Mouse (Mus musculus) testis, postnatal 10 days (tissue): Measurements from ENCODE around the gene Lypd9.
"Not testable (repeated sequence)": the region's sequence is repeated elsewhere in the genome, so short reads cannot be mapped to it uniquely, and the experiment has no call there.

Experiments used
- DNase-seq: peaks from one replicate; pipeline ENCODE4 v3.0.0; 2021; ENCODE audit warnings: low spot score

The Lypd9 gene

GRCm38 (mm10) chr11:58452759-58453158 lies at the start of gene Lypd9:
Lypd9 (minus strand) TSS chr11:58452923.
- no peak for DNase-seq

- not testable (repeated sequence) for DNase-seq
These were observed 49.7 kb upstream of the Lypd9 start, which contains the start of gene Olfr331 for GRCm38 (mm10) chr11:58502472-58502871. Olfr331 (minus strand) TSS chr11:58502572.

- DNase-seq: no peak
These were observed 46.6 kb upstream of the Lypd9 start for GRCm38 (mm10) chr11:58499290-58499689.

GRCm38 (mm10) chr11:58498761-58499160 lies 46.0 kb upstream of the Lypd9 start:
- no peak for DNase-seq

- DNase-seq: no peak
These were observed 39.7 kb upstream of the Lypd9 start, which contains the start of gene Olfr332 for GRCm38 (mm10) chr11:58492455-58492854. Olfr332 (minus strand) TSS chr11:58492555.

- DNase-seq: no peak
These were observed 9.4 kb upstream of the Lypd9 start, which contains the start of gene Olfr30 for GRCm38 (mm10) chr11:58462170-58462569. Olfr30 (minus strand) TSS chr11:58462270.

- no peak for DNase-seq
These were observed 869 bp upstream of the Lypd9 start for GRCm38 (mm10) chr11:58453592-58453991.

GRCm38 (mm10) chr11:58437866-58438265 lies 14.9 kb downstream of the Lypd9 start:
- no peak for DNase-seq

GRCm38 (mm10) chr11:58432259-58432658 lies 20.5 kb downstream of the Lypd9 start, which contains the start of gene Gm12253:
Gm12253 (plus strand) TSS chr11:58432559.
- DNase-seq: no peak

- no peak for DNase-seq
These were observed 31.9 kb downstream of the Lypd9 start, which contains the start of gene 1810065E05Rik for GRCm38 (mm10) chr11:58420815-58421214. 1810065E05Rik (plus strand) TSS chr11:58421111.

GRCm38 (mm10) chr11:58418336-58418735 lies 34.4 kb downstream of the Lypd9 start:
- DNase-seq: no peak

GRCm38 (mm10) chr11:58408066-58408465 lies 44.7 kb downstream of the Lypd9 start:
- no peak for DNase-seq

- DNase-seq: no peak
These were observed 52.1 kb downstream of the Lypd9 start for GRCm38 (mm10) chr11:58400655-58401054.

- no peak for DNase-seq
These were observed 52.6 kb downstream of the Lypd9 start for GRCm38 (mm10) chr11:58399985-58400645.
